Mouse (Mus musculus) brown adipose tissue, adult 24 weeks (tissue): ENCODE data around the gene Sept1. TPM values are rescaled to one million over a fixed set of nuclear protein-coding genes. Genes with fewer than 3 reads are reported as not detected.

Source experiments
- H3K27ac ChIP-seq: fragments of 200-500 bp; replicated peaks from 2 replicates; pipeline ENCODE4 v1.5.1; 2012; ENCODE audit warnings: low read depth, mild to moderate bottlenecking, low read length
- H3K4me1 ChIP-seq: fragments of 200-500 bp; 2 replicates; pipeline ENCODE4 v1.6.1; 2012; ENCODE audit warnings: low read length, mixed read lengths; ENCODE audit not compliant: control insufficient read depth, insufficient read depth, insufficient read length
- H3K4me3 ChIP-seq: fragments of 200-500 bp; 2 replicates; pipeline ENCODE4 v1.5.1; 2012; ENCODE audit warnings: low read depth, mild to moderate bottlenecking, low read length, moderate library complexity; ENCODE audit not compliant: insufficient read depth
- polyA plus RNA-seq: library from polyadenylated mRNA; stranded (reverse); fragments of >200 nt; gene quantifications from 2 replicates; pipeline ENCODE4 v1.2.4, GENCODE M21; 2012; ENCODE audit not compliant: missing spikeins, insufficient read depth, insufficient read length

Gene Sept1
- polyA plus RNA-seq = 10.9 and 19.3 TPM in 2 replicates

GRCm38 (mm10) chr7:127232622-127233367 lies at the start of gene Sept1, which contains the start of gene Zfp553:
TSS of gene Sept1 (minus strand) at chr7:127233130.
TSS of gene Zfp553 (plus strand) at chr7:127233061.
- H3K4me1 ChIP-seq = peaks cover 2% of the 10 kb centered on the region; the same call in 1 of the 2 replicates
- peak within 1 kb of the TSS; percentile 97 for H3K4me3 ChIP-seq
- H3K27ac ChIP-seq = peak within 1 kb of the TSS; percentile 80

GRCm38 (mm10) chr7:127282190-127282589 lies 49.3 kb upstream of the Sept1 start:
- no peak overlapping the region for H3K27ac ChIP-seq
- H3K4me1 ChIP-seq = no peaks in the 10 kb centered on the region
- no peak overlapping the region for H3K4me3 ChIP-seq

- Histone ChIP-seq H3K4me3 (no peak overlapping the region), H3K27ac (no peak overlapping the region), H3K4me1 (no peaks in the 10 kb centered on the region)
Measured at GRCm38 (mm10) chr7:127281114-127281513, 48.2 kb upstream of the Sept1 start.

- Histone ChIP-seq H3K4me1 (no peaks in the 10 kb centered on the region), H3K27ac (no peak overlapping the region), H3K4me3 (no peak overlapping the region)
Measured at GRCm38 (mm10) chr7:127280092-127280491, 47.2 kb upstream of the Sept1 start.

- H3K27ac ChIP-seq = no peak overlapping the region
- no peak overlapping the region for H3K4me3 ChIP-seq
- H3K4me1 ChIP-seq = no peaks in the 10 kb centered on the region
Measured at GRCm38 (mm10) chr7:127278311-127278710, 45.4 kb upstream of the Sept1 start.

- Histone ChIP-seq H3K4me3 (no peak overlapping the region), H3K27ac (no peak overlapping the region), H3K4me1 (0 out of 2 replicates have a peak, but pooled peaks cover 2% of the 10 kb centered on the region)
Measured at GRCm38 (mm10) chr7:127276519-127276961, 43.6 kb upstream of the Sept1 start.

GRCm38 (mm10) chr7:127273925-127274789 lies 41.2 kb upstream of the Sept1 start, which contains the start of gene Sephs2:
TSS of gene Sephs2 (minus strand) at chr7:127274055.
- Histone ChIP-seq H3K27ac (peak within 1 kb of the TSS; percentile 85), H3K4me3 (peak within 1 kb of the TSS; percentile 85), H3K4me1 (peaks cover 12% of the 10 kb centered on the region; the same call in 1 of the 2 replicates)

- H3K4me3 ChIP-seq = peak overlapping the region; percentile 85
- H3K27ac ChIP-seq = peak overlapping the region; percentile 85
- peaks cover 12% of the 10 kb centered on the region; the same call in 1 of the 2 replicates for H3K4me1 ChIP-seq
Measured at GRCm38 (mm10) chr7:127273118-127273923, 40.4 kb upstream of the Sept1 start.

- Histone ChIP-seq H3K4me1 (peaks cover 12% of the 10 kb centered on the region; the same call in 1 of the 2 replicates), H3K4me3 (peak overlapping the region; percentile 85), H3K27ac (peak overlapping the region; percentile 85)
Measured at GRCm38 (mm10) chr7:127272566-127272965, 39.6 kb upstream of the Sept1 start.

GRCm38 (mm10) chr7:127271093-127271492 lies 38.2 kb upstream of the Sept1 start:
- H3K4me3 ChIP-seq = peak overlapping the region; percentile 41
- H3K4me1 ChIP-seq = peaks cover 12% of the 10 kb centered on the region; the same call in 1 of the 2 replicates
- peak overlapping the region; percentile 92 for H3K27ac ChIP-seq

- H3K27ac ChIP-seq = peak overlapping the region; percentile 92
- peaks cover 12% of the 10 kb centered on the region; the same call in 1 of the 2 replicates for H3K4me1 ChIP-seq
- H3K4me3 ChIP-seq = peak overlapping the region; percentile 41; the same call in 1 of the 2 replicates
Measured at GRCm38 (mm10) chr7:127270666-127271065, 37.7 kb upstream of the Sept1 start.

- H3K4me3 ChIP-seq = no peak overlapping the region
- peak overlapping the region; percentile 92; the same call in 1 of the 2 replicates for H3K27ac ChIP-seq
- H3K4me1 ChIP-seq = peaks cover 12% of the 10 kb centered on the region; the same call in 1 of the 2 replicates
Measured at GRCm38 (mm10) chr7:127270256-127270655, 37.3 kb upstream of the Sept1 start.

GRCm38 (mm10) chr7:127263526-127263925 lies 30.6 kb upstream of the Sept1 start:
- H3K4me3 ChIP-seq = no peak overlapping the region
- no peak overlapping the region for H3K27ac ChIP-seq
- no peaks in the 10 kb centered on the region for H3K4me1 ChIP-seq

- Histone ChIP-seq H3K4me3 (no peak overlapping the region), H3K4me1 (no peaks in the 10 kb centered on the region)
Measured at GRCm38 (mm10) chr7:127262218-127262961, 29.5 kb upstream of the Sept1 start.

More at GRCm38 (mm10) chr7:127262218-127262961, 29.5 kb upstream of the Sept1 start:
- H3K27ac ChIP-seq = no peak overlapping the region
